Mouse (Mus musculus) heart, embryonic 16.5 days (tissue): ENCODE measurements around the gene Utp15. TPM values are rescaled to one million over a fixed set of nuclear protein-coding genes. Genes with fewer than 3 reads are reported as not detected.
A peak's percentile ranks its signal among the peaks of the same experiment; 100 is the strongest.

ENCODE experiments used
- ATAC-seq: fragments of 200-750 bp; cut with Nextera tagmentation; replicated peaks from 2 replicates; pipeline ENCODE4 v1.8.0; 2017; ENCODE audit warnings: moderate number of reproducible peaks; ENCODE audit not compliant: insufficient read depth, low FRiP score; ENCODE audit errors: extremely low read depth
- H3K27ac ChIP-seq: fragments of 300-500 bp; sonication (generic); 2 replicates; pipeline ENCODE4 v1.5.1; 2014; ENCODE audit warnings: mild to moderate bottlenecking, low read length, control low read depth, moderate library complexity
- H3K27me3 ChIP-seq: fragments of 300-500 bp; sonication (generic); 2 replicates; pipeline ENCODE4 v1.6.1; 2014; ENCODE audit warnings: low read length, mixed read lengths; ENCODE audit not compliant: control insufficient read depth, insufficient read depth
- H3K36me3 ChIP-seq: fragments of 300-500 bp; sonication (generic); 2 replicates; pipeline ENCODE4 v1.6.1; 2014; ENCODE audit not compliant: control insufficient read depth, insufficient read depth
- H3K4me1 ChIP-seq: fragments of 300-500 bp; sonication (generic); 2 replicates; pipeline ENCODE4 v1.6.1; 2014; ENCODE audit warnings: low read length, mixed read lengths; ENCODE audit not compliant: control insufficient read depth, insufficient read depth
- H3K4me2 ChIP-seq: fragments of 300-500 bp; sonication (generic); 2 replicates; pipeline ENCODE4 v1.6.1; 2014; ENCODE audit warnings: low read depth, mild to moderate bottlenecking, control low read depth, low read length
- H3K4me3 ChIP-seq: fragments of 300-500 bp; sonication (generic); 2 replicates; pipeline ENCODE4 v1.5.1; 2014; ENCODE audit warnings: mild to moderate bottlenecking, control low read depth, low read length
- H3K9ac ChIP-seq: fragments of 300-500 bp; sonication (generic); 2 replicates; pipeline ENCODE4 v1.6.1; 2014; ENCODE audit warnings: low read length, control low read depth
- H3K9me3 ChIP-seq: fragments of 300-500 bp; sonication (generic); replicated peaks from 2 replicates; pipeline ENCODE4 v1.6.1; 2016; ENCODE audit warnings: low read length; ENCODE audit not compliant: control insufficient read depth
- whole genome bisulfite sequencing: fragments of 180-500 bp; shearing (Covaris S2); extraction: QIAGEN DNeasy Blood & Tissue Kit; methylation state at CpG from one replicate; pipeline ENCODE4 v1.1.7; 2014; 5-methylcytosine and 5-hydroxymethylcytosine counted together
- polyA plus RNA-seq: library from polyadenylated mRNA; unstranded; fragments of >200 nt; fragmentation: Nextera tagmentation; extraction: Ambion mirVana; gene quantifications from 2 replicates; pipeline ENCODE4 v1.2.1, GENCODE M21; 2015

Utp15 gene
- polyA plus RNA-seq, result 15.7 and 17.2 TPM in 2 replicates

GRCm38 (mm10) chr13:98262636-98263457, at the start of gene Utp15, which contains the start of gene Ankra2:
TSS of gene Utp15 (minus strand) at chr13:98263041.
TSS of gene Ankra2 (plus strand) at chr13:98263074.
- under 1% methylated on average over 70 of the region's 71 CpGs for WGBS

GRCm38 (mm10) chr13:98311597-98311996, 48.8 kb upstream of the Utp15 start:
- H3K27ac ChIP-seq, result no peak overlapping the region
- no peak overlapping the region for H3K4me3 ChIP-seq
- WGBS, result 85% methylated on average over 5 of the region's 5 CpGs
- no peaks in the 10 kb centered on the region for H3K9me3 ChIP-seq
- no peaks in the 10 kb centered on the region for H3K27me3 ChIP-seq
- no peak overlapping the region for H3K9ac ChIP-seq
- peaks cover 21% of the 10 kb centered on the region for H3K4me1 ChIP-seq
- no peak overlapping the region for H3K4me2 ChIP-seq
- H3K36me3 ChIP-seq, result peaks cover 40% of the 10 kb centered on the region
- no peak for ATAC-seq

More at GRCm38 (mm10) chr13:98262636-98263457, at the start of gene Utp15, which contains the start of gene Ankra2:
- Histone ChIP-seq H3K36me3 (peaks cover 9% of the 10 kb centered on the region), H3K27ac (peak within 1 kb of the TSS; percentile 95), H3K4me2 (peak within 1 kb of the TSS; percentile 96), H3K9me3 (no peaks in the 10 kb centered on the region), H3K27me3 (no peaks in the 10 kb centered on the region), H3K9ac (peak within 1 kb of the TSS; percentile 94), H3K4me1 (peaks cover 18% of the 10 kb centered on the region), H3K4me3 (peak within 1 kb of the TSS; percentile 95)
- peak; percentile 100 for ATAC-seq

- Histone ChIP-seq H3K9me3 (no peaks in the 10 kb centered on the region), H3K4me1 (peaks cover 10% of the 10 kb centered on the region), H3K27me3 (no peaks in the 10 kb centered on the region), H3K4me2 (no peak overlapping the region), H3K36me3 (peaks cover 40% of the 10 kb centered on the region), H3K9ac (no peak overlapping the region), H3K27ac (no peak overlapping the region), H3K4me3 (no peak overlapping the region)
- WGBS, result 77% methylated on average over 4 of the region's 4 CpGs
- no peak for ATAC-seq
Observed at GRCm38 (mm10) chr13:98308724-98309123, 45.9 kb upstream of the Utp15 start.

- H3K4me3 ChIP-seq, result no peak overlapping the region
- WGBS, result 78% methylated on average over 5 of the region's 5 CpGs
- H3K27me3 ChIP-seq, result no peaks in the 10 kb centered on the region
- H3K9ac ChIP-seq, result no peak overlapping the region
- peaks cover 10% of the 10 kb centered on the region for H3K4me1 ChIP-seq
- no peaks in the 10 kb centered on the region for H3K9me3 ChIP-seq
- H3K4me2 ChIP-seq, result no peak overlapping the region
- no peak overlapping the region for H3K27ac ChIP-seq
- ATAC-seq, result no peak
- peaks cover 35% of the 10 kb centered on the region for H3K36me3 ChIP-seq
Observed at GRCm38 (mm10) chr13:98308004-98308403, 45.2 kb upstream of the Utp15 start.

- no peak for ATAC-seq
- H3K4me2 ChIP-seq, result 0 out of 2 replicates have a peak overlapping the region, but pooled peaks have one; percentile 4
- peaks cover 10% of the 10 kb centered on the region for H3K4me1 ChIP-seq
- H3K27me3 ChIP-seq, result no peaks in the 10 kb centered on the region
- peaks cover 26% of the 10 kb centered on the region for H3K36me3 ChIP-seq
- no peaks in the 10 kb centered on the region for H3K9me3 ChIP-seq
- no peak overlapping the region for H3K4me3 ChIP-seq
- H3K9ac ChIP-seq, result no peak overlapping the region; the same call in 1 of the 2 replicates
- 32% methylated on average over 14 of the region's 14 CpGs for WGBS
- H3K27ac ChIP-seq, result peak overlapping the region; percentile 22; the same call in 1 of the 2 replicates
Observed at GRCm38 (mm10) chr13:98306852-98307475, 44.1 kb upstream of the Utp15 start.

GRCm38 (mm10) chr13:98306393-98306792, 43.6 kb upstream of the Utp15 start:
- H3K9ac ChIP-seq, result no peak overlapping the region; the same call in 1 of the 2 replicates
- no peaks in the 10 kb centered on the region for H3K9me3 ChIP-seq
- peaks cover 20% of the 10 kb centered on the region for H3K36me3 ChIP-seq
- H3K4me2 ChIP-seq, result no peak overlapping the region
- no peaks in the 10 kb centered on the region for H3K27me3 ChIP-seq
- H3K4me1 ChIP-seq, result peaks cover 8% of the 10 kb centered on the region
- ATAC-seq, result no peak
- WGBS, result 31% methylated on average over 5 of the region's 5 CpGs
- no peak overlapping the region for H3K4me3 ChIP-seq
- H3K27ac ChIP-seq, result no peak overlapping the region

- no peak overlapping the region for H3K9ac ChIP-seq
- peaks cover 8% of the 10 kb centered on the region for H3K4me1 ChIP-seq
- H3K9me3 ChIP-seq, result no peaks in the 10 kb centered on the region
- peaks cover 10% of the 10 kb centered on the region; the same call in 1 of the 2 replicates for H3K36me3 ChIP-seq
- no peak overlapping the region for H3K27ac ChIP-seq
- no peak for ATAC-seq
- no peak overlapping the region for H3K4me3 ChIP-seq
- 88% methylated on average over 9 of the region's 9 CpGs for WGBS
- no peak overlapping the region for H3K4me2 ChIP-seq
- H3K27me3 ChIP-seq, result no peaks in the 10 kb centered on the region
Observed at GRCm38 (mm10) chr13:98305257-98305656, 42.4 kb upstream of the Utp15 start.

GRCm38 (mm10) chr13:98298833-98299758, 36.3 kb upstream of the Utp15 start:
- peak overlapping the region; percentile 17; the same call in 1 of the 2 replicates for H3K4me3 ChIP-seq
- no peaks in the 10 kb centered on the region; the same call in 1 of the 2 replicates for H3K4me1 ChIP-seq
- no peak overlapping the region for H3K27ac ChIP-seq
- no peaks in the 10 kb centered on the region for H3K36me3 ChIP-seq
- H3K9me3 ChIP-seq, result no peaks in the 10 kb centered on the region
- H3K27me3 ChIP-seq, result no peaks in the 10 kb centered on the region
- no peak overlapping the region for H3K9ac ChIP-seq
- WGBS, result 52% methylated on average over 21 of the region's 21 CpGs
- ATAC-seq, result peak; percentile 64
- H3K4me2 ChIP-seq, result peak overlapping the region; percentile 41
